Mouse (Mus musculus) cerebellum, adult 11 months (tissue): ENCODE data around the gene Cadps.

Experiments used
- DNase-seq: peaks from one replicate; pipeline ENCODE4 v3.0.0; 2022

Cadps gene

GRCm38 (mm10) chr14:12722452-12723194 lies 100.3 kb downstream of the Cadps start:
- no peak for DNase-seq

- DNase-seq: no peak
Observed at GRCm38 (mm10) chr14:12718766-12719165, 104.1 kb downstream of the Cadps start.

- no peak for DNase-seq
Observed at GRCm38 (mm10) chr14:12715906-12716659, 106.8 kb downstream of the Cadps start.

GRCm38 (mm10) chr14:12707395-12707794 lies 115.5 kb downstream of the Cadps start:
- DNase-seq: no peak

GRCm38 (mm10) chr14:12704461-12704860 lies 118.4 kb downstream of the Cadps start:
- DNase-seq: no peak

- DNase-seq: no peak
Observed at GRCm38 (mm10) chr14:12690201-12690600, 132.7 kb downstream of the Cadps start.

- DNase-seq: no peak
Observed at GRCm38 (mm10) chr14:12685015-12685414, 137.9 kb downstream of the Cadps start.

GRCm38 (mm10) chr14:12680819-12681638 lies 141.8 kb downstream of the Cadps start:
- DNase-seq: peak; percentile 27

- DNase-seq: no peak
Observed at GRCm38 (mm10) chr14:12661430-12661829, 161.4 kb downstream of the Cadps start.

GRCm38 (mm10) chr14:12657351-12657750 lies 165.5 kb downstream of the Cadps start:
- no peak for DNase-seq

- DNase-seq: no peak
Observed at GRCm38 (mm10) chr14:12642868-12643512, 179.9 kb downstream of the Cadps start.

- DNase-seq: no peak
Observed at GRCm38 (mm10) chr14:12638762-12639161, 184.1 kb downstream of the Cadps start.

GRCm38 (mm10) chr14:12637121-12637754 lies 185.6 kb downstream of the Cadps start:
- DNase-seq: no peak

GRCm38 (mm10) chr14:12624256-12625130 lies 198.4 kb downstream of the Cadps start:
- DNase-seq: peak; percentile 27

- no peak for DNase-seq
Observed at GRCm38 (mm10) chr14:12607025-12607424, 215.9 kb downstream of the Cadps start.

- DNase-seq: no peak
Observed at GRCm38 (mm10) chr14:12606202-12606601, 216.7 kb downstream of the Cadps start.

GRCm38 (mm10) chr14:12602080-12602479 lies 220.8 kb downstream of the Cadps start:
- DNase-seq: no peak

GRCm38 (mm10) chr14:12595326-12595725 lies 227.6 kb downstream of the Cadps start:
- DNase-seq: no peak

GRCm38 (mm10) chr14:12592472-12593075 lies 230.3 kb downstream of the Cadps start:
- DNase-seq: peak; percentile 59

GRCm38 (mm10) chr14:12591829-12592228 lies 231.1 kb downstream of the Cadps start:
- no peak for DNase-seq

GRCm38 (mm10) chr14:12583536-12583935 lies 239.3 kb downstream of the Cadps start:
- no peak for DNase-seq
